Mouse (Mus musculus) lung, postnatal 14 days (tissue): ENCODE measurements around the gene Lzts2.
"Not testable (repeated sequence)": the region's sequence is repeated elsewhere in the genome, so short reads cannot be mapped to it uniquely, and the experiment has no call there.

ENCODE experiments used
- DNase-seq: peaks from one replicate; pipeline ENCODE4 v3.0.0; 2021

Gene Lzts2

DNA sequence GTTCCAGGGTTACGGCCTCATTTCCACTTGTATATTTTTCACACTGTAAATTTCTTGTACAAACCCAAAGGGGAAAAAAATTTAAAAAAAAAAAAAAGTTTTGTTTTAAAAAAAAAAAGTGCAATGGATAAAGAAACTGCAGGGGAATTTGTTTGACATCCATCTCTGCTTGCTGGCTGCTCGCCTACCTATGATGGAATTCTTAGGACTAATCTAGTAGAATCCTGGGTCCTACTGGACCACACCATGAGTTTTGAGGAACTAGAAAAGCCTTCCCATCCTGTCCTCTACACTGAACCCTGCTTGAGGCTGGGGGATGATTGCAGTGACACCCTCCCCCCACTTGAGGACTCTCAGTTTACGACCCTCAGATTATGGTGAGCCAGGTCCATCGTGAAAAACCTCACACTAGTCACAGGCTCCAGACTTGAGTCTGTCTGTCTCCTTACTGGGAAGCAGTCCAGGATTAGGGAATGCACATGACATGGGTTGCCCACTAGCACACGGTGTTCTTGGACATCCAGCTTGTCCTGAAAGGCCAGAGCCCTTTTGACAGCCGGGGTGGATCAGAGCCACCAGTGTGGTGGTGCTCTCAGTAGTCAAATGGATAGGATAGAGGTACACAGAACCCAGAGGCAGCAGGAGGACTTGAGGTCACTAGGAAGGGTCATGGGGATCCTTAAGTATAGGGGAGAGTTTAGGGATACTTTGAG, 12.9 kb downstream of the Lzts2 start:
- no peak for DNase-seq

DNA sequence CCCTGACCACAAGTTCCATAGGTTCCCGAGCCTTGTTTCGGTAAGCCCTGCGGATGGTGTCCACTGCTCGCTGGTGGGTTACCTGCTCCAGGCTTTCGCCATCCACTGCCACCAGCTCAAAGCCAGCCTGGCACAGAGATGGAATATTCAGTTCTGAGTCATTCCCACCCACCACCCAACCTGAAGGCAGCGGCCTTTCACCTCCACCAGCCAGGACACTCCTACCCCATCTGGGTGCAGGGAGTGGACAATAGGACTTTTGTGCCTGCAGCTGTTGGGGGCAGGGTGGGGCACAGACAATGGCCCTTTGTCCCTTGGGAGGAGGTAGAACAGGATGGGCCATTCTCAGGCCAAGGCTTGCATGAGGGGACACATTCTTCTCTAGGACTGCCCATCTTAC, 13.6 kb downstream of the Lzts2 start:
- no peak for DNase-seq

DNA sequence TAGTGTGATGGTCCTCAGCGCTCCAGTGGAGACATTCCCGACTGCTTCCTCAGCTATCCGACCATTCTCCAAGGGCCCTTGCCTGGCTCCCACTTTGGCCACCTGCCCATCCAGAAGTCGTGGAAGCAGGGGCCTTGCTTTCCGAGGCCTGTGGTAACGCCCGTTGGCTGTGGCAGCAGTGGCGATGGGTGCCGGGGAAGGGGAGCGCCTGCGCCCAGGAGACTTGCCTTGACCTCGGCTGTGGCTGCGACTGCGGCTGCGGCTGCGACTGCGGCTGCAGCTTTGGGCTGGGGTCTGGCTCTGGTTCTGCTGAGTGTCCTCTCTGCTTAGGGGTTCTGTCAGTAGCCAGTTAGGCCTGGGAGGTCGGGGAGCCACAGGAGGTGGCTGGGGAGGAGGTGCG, 14.5 kb downstream of the Lzts2 start:
- DNase-seq = no peak

DNA sequence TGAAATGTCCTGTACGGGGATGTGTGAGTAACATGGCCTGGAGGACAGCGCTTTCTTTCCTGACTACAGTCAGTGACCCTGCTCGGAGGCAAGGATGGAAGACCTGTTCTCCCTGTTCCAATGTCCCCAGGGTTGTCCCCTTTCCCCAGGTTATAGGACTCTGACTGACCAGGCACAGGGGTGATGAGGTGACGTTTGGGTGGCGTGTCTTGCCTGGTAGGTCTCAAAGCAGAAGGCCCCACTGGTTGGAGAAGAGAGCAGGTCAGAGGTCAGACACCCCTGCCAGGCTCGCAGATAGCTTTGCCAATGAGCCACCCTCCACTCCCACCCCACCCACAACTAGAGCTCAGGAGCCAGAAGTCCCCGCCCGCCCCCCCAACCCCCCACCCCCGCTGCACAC, 15.4 kb downstream of the Lzts2 start:
- DNase-seq = no peak

DNA sequence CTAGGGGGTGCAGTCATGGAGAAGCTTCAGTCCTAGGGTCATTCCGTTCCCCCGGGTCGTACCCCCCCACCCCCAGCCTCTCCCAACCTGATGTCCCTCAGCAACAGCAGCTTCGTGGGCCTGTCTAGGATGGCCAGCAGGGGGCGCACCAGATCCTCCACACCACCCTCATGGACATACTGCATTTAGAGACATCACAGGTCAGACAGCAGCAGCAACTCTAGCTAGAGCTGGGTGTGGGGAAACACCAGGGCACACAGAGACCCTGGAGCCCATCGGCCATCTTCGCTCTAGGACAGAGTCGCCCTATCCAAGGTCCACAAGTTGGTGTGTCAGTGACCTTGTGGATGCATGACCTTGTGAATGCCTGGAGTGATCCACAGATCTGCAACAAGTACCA, 15.9 kb downstream of the Lzts2 start:
- DNase-seq = peak; percentile 76

DNA sequence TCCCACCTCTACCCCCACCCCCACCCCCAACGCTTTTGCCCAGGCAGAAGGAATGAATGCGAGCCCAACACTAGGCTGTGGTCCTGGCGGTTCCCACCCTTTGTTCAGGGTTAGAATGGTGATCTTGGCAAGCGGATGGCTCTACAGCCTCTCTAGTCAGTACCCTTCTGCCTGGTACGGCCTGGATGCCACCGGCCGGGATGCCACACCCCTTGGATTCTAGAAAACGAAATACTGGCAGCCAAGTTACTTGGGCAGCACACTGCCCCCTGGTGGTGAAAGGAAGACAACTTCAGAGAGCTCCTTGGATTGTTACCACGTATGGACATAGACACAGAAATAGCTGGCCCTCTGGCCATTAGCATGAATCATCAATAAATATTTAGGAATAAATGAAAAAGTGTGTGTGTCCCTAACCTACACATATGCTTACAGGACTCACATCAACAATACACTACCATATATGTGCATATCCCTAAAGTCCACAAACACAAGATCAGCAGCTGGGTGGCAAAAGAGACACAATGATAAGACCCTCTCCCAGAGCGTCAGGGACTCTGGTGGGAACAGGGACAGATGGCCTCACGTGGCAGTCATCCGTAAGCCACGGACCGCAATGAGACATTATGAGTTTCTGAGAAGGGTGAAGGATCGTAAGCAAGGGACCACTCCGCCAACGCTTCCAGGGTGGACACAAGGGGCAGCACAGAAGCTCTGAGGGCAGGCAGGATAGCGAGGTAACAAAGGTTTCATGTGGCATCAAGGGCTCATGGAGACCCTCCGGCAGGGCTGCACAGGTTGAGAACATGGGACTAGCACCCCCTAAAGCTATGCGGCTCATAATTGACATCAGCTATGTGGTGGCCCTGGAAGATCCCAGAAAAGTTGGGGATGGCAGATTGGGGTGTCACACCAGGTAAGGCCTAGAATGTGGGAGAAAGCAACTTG, 16.8 kb downstream of the Lzts2 start:
- peak; percentile 89 for DNase-seq

DNA sequence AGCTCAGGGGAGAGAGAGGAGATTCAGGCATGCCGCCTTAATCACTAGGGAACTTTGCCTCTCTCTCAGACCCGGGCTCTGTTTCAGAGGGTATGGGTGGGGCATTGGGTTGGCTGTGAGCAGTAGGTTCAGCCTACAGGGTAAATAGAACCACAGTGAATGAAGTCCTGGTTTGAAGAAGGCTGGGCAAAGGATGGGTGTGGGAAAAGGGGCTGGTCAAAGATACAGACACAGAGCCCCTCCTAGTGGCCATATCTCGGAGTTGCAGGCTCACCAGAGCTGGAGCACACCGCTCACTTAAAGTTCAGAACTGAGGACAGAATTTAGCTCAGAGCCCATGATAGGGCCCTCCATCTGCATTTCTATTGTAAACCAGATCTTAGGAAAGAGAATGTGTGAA, 17.6 kb downstream of the Lzts2 start:
- DNase-seq = peak; percentile 86

DNA sequence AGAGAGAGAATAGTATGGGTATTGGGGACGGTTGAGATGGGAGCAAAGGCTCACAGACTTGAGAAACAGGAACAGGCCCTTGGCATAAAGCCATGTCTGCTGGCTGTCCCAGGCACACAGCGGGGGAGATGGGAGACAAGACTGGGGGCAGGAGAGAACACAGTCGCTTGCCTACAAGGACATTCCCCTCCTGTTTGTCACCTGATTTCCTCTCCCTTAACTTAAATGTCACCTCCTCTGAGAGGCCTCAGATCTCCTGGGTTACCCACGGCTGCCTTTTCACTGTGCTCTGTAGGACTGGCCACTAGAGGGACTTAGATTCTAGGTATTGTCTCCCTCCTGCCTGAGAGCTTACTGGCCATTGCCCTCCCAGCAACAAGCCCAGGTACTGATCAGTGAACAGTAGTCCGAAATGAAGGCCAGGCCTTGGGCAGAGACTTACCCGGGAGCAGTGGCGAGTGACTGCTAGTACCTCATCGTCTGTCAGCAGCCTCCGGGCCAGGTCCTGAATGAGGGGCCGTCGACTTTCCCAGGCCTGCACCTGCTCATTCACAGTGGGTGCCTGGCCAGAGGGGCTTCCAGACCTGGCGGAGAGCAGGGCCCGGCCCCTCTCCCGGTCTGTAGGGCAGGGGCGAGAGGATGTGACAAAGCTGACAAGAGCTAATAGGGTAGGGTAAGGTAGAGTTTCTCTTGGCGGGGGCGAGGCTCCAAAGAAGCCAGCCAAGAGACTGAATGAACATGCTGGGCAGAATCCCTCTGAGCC, 18.5 kb downstream of the Lzts2 start:
- peak; percentile 41 for DNase-seq

DNA sequence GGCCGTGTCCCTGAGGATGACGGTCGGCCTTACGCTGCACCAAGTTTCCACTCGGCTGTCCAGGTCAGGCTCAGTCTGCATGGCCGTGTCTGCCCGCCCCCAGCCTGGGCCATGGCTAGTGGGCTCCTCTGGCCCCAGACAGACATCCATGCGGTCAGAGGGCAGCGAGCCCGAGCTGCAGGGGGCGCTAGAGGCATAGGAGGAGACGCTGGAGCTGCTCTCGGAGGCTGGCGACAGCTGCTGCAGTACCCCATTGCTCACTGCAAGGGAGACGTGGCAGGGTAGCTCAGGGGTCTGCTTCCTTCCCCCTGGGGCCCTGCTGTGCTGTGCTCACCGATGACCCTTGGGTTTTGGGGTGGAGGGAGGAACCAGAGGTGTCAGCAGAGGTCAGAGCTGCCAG, 22.7 kb downstream of the Lzts2 start:
- peak; percentile 84 for DNase-seq

DNA sequence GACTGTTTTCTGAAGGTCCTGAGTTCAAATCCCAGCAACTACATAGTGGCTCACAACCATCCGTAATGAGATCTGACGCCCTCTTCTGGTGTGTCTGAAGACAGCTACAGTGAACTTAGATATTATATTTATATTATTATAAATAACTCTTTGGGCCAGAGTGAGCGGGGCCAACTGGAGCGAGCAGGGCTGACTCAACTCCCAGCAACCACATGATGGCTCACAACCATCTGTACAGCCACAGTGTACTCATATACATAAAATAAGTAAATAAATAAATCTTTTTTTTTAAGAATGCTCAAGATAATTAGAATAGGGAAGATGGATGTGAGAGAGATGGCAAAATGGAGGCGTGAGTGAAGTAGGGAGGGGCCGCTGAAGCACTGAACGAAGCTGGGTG, 24.0 kb downstream of the Lzts2 start:
- not testable (repeated sequence) for DNase-seq

DNA sequence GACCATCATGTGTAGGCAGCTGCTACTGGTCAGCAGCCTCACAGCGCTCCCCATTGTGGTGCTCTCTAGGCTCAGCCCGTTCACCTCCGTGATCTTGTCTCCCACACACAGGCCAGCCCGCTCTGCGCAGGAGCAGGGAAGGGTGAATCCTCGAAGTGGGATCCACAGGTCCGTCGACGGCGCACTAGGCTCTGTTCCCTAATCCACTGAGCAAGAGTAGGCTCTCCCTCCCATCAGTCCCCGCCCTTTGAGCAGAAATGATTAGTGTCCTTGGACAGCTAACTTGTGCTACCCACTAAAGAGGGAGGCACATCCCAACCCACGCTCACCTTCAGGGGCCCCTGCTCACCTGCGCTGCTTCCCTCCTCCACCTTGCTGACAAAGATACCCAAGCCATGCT, 26.0 kb downstream of the Lzts2 start:
- DNase-seq = no peak

DNA sequence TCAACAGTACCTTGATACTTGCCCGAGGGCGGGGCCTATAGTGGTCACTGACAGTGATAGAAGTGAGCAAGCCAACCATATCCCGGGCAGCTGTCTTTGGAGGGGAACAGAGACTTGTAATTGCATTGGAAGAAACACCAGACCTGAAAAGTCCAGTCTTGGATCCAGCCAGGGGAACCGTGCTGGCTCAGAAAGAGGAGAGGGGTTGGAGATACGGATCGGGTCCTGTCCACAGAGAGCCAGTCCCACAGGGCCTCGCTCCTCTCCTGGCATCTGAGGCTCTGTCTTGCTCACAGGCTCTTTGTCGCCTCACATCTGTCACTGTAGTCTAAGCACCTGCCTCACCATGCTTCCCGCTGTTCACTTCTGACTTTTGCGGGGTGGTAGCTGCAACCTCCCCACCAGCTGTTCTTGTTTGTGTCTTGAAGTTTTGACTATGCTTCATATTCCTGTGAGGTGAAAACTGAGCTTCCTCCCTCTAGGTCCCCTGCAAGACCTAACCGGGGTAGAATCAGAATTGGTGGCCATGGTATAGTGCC, 30.2 kb downstream of the Lzts2 start:
- DNase-seq = no peak

DNA sequence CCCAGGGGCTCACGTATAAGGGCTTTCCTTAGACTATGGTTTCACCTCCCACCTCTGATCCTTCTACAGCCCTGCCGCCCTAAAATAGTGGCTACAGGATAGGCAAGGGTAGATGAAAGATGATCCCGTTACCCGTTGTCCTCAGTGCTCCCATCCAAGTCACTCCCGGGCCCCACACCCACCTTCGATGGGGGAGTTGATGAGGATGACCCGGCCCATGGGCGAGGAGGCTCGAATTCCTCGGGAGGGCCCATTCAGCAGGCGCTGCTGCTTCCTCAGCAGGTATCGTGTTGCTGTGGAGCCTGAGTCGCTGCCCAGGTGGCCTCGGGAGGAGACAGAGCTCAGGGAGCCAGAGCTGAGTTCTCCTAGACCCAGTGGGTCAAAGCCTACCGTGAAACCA, 31.0 kb downstream of the Lzts2 start:
- no peak for DNase-seq

DNA sequence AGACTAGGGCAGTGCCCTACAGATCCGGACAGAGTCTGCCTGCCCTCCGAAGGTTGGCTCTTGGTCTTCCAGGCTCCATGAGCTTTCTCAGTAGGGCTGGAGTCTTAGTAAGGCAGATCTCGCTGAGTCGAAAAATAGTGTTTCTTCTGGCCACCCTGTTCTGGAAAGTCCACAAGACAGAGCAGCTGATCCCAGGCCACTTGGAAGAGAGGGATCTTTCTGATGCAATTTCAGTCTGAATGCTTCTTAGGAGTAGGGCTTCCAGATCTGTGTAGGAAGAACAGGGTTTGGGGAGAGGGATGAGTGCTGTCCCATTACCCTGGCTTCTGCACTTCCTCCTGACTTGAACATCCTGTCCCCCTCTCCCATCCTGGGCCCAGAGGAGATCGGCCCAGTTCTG, 31.4 kb downstream of the Lzts2 start, which contains the start of gene Pdzd7:
TSS of gene Pdzd7 (minus strand) at position 67 of the 400 bp plus-strand sequence.
- no peak for DNase-seq

DNA sequence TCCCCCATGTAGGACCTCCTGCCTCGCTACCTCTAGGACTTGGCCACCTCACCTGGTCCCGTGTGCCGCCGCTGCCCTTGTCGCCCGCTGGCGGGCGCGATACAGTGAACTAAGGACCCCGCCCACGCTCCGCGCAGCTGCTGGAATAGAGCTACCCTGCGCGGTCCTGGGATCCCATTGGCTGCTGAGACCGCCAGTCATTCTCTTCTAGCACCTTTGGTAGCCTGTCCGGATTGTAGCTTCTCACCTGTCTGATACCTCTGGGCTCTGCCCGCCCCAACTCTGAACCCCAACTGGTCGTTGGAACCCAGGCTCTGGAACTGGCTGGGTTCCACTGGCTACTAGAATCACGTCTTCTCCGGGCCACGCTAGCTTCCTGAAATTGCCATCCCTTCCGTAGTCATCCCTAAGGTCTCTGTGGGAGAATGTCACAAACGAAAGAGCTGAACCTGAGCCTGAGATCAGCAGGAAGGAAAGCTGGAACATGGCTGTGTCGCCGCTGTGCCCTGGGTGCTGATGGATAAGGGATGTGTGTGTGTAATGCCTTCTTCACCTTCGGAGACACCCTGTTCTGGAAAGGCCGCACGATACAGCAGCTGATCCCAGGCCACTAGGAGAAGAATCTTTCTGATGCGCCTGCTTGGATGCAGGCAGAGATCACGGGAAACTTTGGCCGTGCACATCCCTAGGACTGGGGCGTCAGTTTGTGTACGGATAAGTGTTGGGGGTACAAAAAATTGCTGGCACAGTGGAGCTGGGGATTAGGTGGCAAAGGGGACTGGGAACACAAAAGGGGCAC, 32.5 kb downstream of the Lzts2 start:
- peak; percentile 92 for DNase-seq

DNA sequence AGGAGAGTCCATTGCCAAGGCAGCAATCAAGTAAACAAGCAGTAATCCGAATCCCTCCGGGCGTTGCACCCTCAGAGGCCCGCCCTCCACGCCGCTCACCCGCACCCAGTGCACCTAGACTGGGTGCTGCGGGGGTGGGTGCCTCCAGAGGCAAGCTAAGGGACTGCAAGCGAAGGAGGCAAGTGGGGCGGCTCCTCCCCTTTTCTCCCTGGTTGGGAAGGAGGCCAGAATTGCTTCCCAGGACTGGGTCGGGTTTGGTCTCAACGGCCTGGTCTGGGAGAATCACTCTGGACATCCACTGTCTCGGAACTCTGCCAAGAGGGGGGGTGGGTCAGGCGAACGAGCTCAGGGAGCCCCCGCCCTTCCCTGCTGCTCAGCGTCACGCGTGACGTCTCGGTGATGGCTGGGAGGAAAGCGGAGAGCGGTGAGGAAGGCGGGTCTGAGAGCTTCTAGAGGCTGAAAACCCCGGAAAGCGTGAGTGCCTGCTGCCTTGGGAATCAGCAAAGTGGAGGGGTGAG, 33.3 kb downstream of the Lzts2 start, which contains the start of gene Sfxn3:
TSS of gene Sfxn3 (plus strand) at position 87 of the 518 bp plus-strand sequence.
- DNase-seq = peak; percentile 98

DNA sequence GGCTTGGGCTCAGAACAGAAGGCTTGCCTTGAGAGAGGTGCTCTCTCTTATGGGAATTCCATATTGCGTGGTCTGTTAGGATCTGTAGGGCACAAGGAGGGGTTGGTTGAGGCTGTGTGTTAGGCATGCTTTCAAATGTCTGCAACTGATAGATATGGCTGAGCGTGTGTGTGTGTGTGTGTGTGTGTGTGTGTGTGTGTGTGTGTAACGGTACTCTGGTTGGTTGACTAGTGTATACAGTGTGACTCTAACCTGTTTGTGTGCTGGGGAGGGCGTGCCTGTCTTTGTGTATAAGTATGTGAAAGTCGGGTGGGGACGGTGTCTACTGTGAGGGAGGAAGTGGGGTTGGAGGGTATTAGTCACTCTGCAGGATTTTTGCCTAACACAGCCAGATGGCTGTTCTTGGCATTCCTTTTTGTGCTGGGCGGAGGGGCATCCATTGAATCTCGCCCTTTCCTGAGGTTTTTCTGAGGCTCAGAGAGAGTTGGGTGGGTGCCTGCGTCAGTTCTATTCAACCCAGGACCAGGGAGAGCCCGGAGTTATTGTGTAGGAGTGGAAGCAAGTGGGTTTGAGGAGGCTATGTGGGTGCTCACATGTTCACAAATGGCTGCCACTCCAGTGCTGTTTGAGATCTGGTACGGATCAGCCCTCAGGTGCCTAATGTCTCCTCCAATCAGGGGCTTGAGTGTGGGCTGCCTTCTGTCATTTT, 33.9 kb downstream of the Lzts2 start:
- DNase-seq = peak; percentile 73

DNA sequence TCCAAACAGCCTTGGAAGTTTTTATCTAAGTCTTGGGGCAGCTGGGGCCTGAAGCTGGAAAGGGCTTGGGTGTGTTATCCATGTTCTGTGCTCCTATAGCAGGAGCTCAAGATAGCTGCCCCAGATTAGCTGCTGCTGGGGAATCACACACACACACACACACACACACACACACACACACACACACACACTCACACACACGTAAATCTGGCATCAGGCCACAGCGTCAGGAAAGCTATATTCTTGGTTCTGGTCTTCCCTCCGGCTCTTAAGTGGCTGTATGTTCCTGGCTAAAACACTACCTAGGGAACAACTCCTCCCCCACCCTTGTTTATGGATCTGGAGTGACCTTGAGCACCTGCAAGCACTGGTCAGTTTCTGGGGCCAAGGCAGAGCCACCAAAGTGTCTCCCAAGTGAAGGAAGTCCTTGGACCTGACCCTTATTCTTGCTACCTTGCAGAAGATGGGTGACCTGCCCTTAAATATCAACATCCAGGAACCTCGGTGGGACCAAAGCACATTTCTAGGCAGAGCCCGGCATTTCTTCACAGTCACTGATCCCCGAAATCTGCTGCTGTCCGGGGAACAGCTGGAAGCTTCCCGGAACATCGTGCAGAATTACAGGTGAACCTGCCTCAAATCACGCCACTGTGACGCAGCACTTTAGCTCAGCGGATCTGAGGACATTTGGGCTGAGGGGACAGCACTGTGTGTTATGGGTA, 34.6 kb downstream of the Lzts2 start:
- DNase-seq = no peak

DNA sequence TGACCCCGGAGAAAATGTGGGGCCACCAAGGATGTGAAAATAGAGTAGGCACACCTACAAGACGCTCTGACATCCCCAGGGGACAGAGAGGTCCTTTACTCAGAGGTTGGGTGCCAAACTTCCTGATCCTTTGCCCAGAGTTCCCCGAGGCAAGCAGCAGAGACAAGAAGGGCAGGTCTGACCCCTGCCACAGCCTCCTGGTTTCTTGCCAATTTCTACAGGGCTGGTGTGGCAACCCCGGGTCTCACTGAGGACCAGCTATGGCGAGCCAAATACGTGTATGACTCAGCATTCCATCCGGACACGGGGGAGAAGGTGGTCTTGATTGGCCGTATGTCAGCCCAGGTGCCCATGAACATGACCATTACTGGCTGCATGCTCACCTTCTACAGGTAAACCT, 35.3 kb downstream of the Lzts2 start:
- DNase-seq = no peak

DNA sequence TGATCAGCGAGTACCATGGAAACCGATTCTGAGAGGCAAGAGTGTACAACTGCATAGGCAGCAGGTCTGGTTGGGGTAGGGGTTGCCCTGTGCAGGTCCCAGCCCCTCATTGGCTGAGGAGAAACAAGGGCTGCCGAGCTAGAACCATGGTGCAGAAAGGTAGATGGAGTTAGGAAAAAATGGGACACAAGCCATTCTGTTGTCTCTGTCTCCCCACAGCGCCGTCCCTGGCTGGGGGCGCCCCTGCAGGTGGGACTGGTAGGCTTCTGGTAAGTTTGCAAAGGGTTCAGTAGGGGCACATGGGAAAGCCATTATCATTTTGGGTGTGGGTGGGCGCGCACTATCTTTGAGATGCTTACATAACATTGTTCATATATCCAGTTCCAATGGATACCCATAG, 39.2 kb downstream of the Lzts2 start:
- no peak for DNase-seq
